In the genomic region with DNA sequence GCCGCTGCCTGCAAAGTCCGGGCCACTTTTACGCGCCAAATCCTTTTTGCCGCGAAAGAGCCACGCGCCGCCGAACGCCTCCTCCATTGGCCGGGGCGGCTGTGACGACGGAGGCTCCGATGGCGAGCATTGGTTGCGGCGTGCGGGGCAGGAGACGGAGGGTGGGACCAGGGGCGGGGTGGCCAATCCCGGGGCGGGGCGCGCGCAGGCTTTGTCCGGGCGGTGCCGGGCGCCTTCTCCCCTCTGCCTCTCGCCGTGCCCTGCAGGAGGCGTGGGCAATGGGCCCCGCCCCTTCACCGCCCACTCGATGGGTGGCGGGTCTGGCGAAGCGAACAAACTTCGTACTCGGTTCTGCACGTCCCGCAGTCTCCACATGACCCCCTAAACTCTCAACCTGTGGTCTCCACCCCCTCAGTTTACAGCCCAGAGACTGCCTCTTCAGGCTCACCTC, we compare ENCODE assay signal across 7 mouse cellular contexts. TPM values are rescaled to one million over a fixed set of nuclear protein-coding genes. Genes with fewer than 3 reads are reported as not detected.
DNase-seq lines count a peak whose midpoint lies in the region; ATAC-seq lines count a peak whose summit lies in the region.

A gene (minus strand): TSS at position 57 of the 451 bp plus-strand sequence.

- H3K4me1 ChIP-seq in intestine, embryonic 16.5 days (ENCODE audit: control insufficient read depth, insufficient read depth, low read length) = peaks cover 31% of the 10 kb centered on the region
- peaks cover 35% of the 10 kb centered on the region for H3K4me1 ChIP-seq in midbrain, embryonic 11.5 days (ENCODE audit: control insufficient read depth, insufficient read depth, low read length)

- peak within 1 kb of the TSS; percentile 76 for H3K27ac ChIP-seq in intestine, embryonic 16.5 days (ENCODE audit: low read length)
- peak within 1 kb of the TSS; percentile 87 for H3K27ac ChIP-seq in midbrain, embryonic 11.5 days (ENCODE audit: low read depth, low read length)

- intact Hi-C loops in gastrocnemius, postnatal 36 days (cut with DNase I) = loop anchor here (5.0 kb wide), 1 partner anchor 37 kb away; no protein-coding TSS in a partner anchor
- intact Hi-C loops in left cerebral cortex, postnatal 36 days (cut with DNase I) = no loop called here

- peak within 1 kb of the TSS; percentile 75 for H3K4me2 ChIP-seq in intestine, embryonic 16.5 days (ENCODE audit: low read depth, low read length)
- H3K4me2 ChIP-seq in midbrain, embryonic 11.5 days = peak within 1 kb of the TSS; percentile 75

- no peaks in the 10 kb centered on the region for H3K9me3 ChIP-seq in intestine, embryonic 16.5 days (ENCODE audit: control insufficient read depth, low read length)
- H3K9me3 ChIP-seq in midbrain, embryonic 11.5 days (ENCODE audit: control insufficient read depth, low read length) = no peaks in the 10 kb centered on the region

- no peaks in the 10 kb centered on the region for H3K36me3 ChIP-seq in intestine, embryonic 16.5 days (ENCODE audit: control insufficient read depth, insufficient read depth, low read length)
- no peaks in the 10 kb centered on the region for H3K36me3 ChIP-seq in midbrain, embryonic 11.5 days (ENCODE audit: control insufficient read depth, insufficient read depth, low read length)

- 0% methylated on average over 44 of the region's 44 CpGs for WGBS in intestine, embryonic 16.5 days
- WGBS in midbrain, embryonic 11.5 days = under 1% methylated on average over 43 of the region's 44 CpGs

- peak; percentile 97 for ATAC-seq in intestine, embryonic 16.5 days
- peak; percentile 96 for ATAC-seq in midbrain, embryonic 11.5 days (ENCODE audit: low FRiP score)

- no peaks in the 10 kb centered on the region for H3K27me3 ChIP-seq in intestine, embryonic 16.5 days (replicated peaks; ENCODE audit: control insufficient read depth, insufficient read depth, low read length)
- no peaks in the 10 kb centered on the region for H3K27me3 ChIP-seq in midbrain, embryonic 11.5 days (ENCODE audit: control insufficient read depth, insufficient read depth, low read length)

- peak within 1 kb of the TSS; percentile 76 for H3K9ac ChIP-seq in intestine, embryonic 16.5 days (ENCODE audit: low read depth, low read length)
- H3K9ac ChIP-seq in midbrain, embryonic 11.5 days (ENCODE audit: low read length) = peak within 1 kb of the TSS; percentile 89

- peak within 1 kb of the TSS; percentile 77 for H3K4me3 ChIP-seq in intestine, embryonic 16.5 days (ENCODE audit: low read length)
- peak within 1 kb of the TSS; percentile 86 for H3K4me3 ChIP-seq in midbrain, embryonic 11.5 days (ENCODE audit: low read depth, low read length)

- DNase-seq in adrenal gland, adult 18-20 months (ENCODE audit: low spot score in 2 of 2) = peak; percentile 92 to 93
- peak; percentile 99 for DNase-seq in embryo, embryonic 11 days
- DNase-seq in gastrocnemius, postnatal 36 days = peak; percentile 88 to 93
- DNase-seq in left cerebral cortex, postnatal 36 days (ENCODE audit: low spot score in 2 of 2) = peak; percentile 91 to 92
- DNase-seq in midbrain, embryonic 11.5 days (ENCODE audit: low spot score, missing footprints) = peak; percentile 99
- DNase-seq in skeletal muscle tissue, adult 2 months (ENCODE audit: low read depth, low spot score) = peak; percentile 85

RNA-seq across cellular contexts. Expression of the gene that starts here (rescaled TPM):
- 1 to 10 TPM; 7.5 to 8.9 TPM for total RNA-seq in adrenal gland, adult 18-20 months (2021)
- under 1 TPM; 0.48 to 0.69 TPM for total RNA-seq in gastrocnemius, postnatal 36 days (2021)
- 5.8 and 9.5 TPM in 2 replicates for polyA plus RNA-seq in intestine, embryonic 16.5 days (2015; fragmentation: Nextera tagmentation; extraction: Ambion mirVana)
- total RNA-seq in left cerebral cortex, postnatal 36 days (2021) = 10 to 100 TPM; 10.2 to 14.6 TPM
- 14.5 and 15.3 TPM in 2 replicates for polyA plus RNA-seq in midbrain, embryonic 11.5 days (2014; fragmentation: Nextera tagmentation; extraction: Ambion mirVana)

Comparison
In these comparisons a context has a peak if more than half of its experiments do, and no peak if none do; other contexts are left out.
1. Peak in every context shown above with its lines: DNase-seq, ATAC-seq, H3K4me3 ChIP-seq and H3K27ac ChIP-seq.
2. RNA of the gene that starts here (total RNA-seq): 10.2 to 14.6 TPM in left cerebral cortex, postnatal 36 days and 7.5 to 8.9 TPM in adrenal gland, adult 18-20 months; 0.48 to 0.69 TPM in gastrocnemius, postnatal 36 days; every median in the first group is over 4 times any median in the second.
3. Peak in DNase-seq in gastrocnemius, postnatal 36 days; RNA of the gene not detected or under 1 TPM.